Mouse (Mus musculus) cerebellum, adult 8-10 months (tissue): ENCODE data around the gene Dmkn.
"Not testable (repeated sequence)": the region's sequence is repeated elsewhere in the genome, so short reads cannot be mapped to it uniquely, and the experiment has no call there.

ENCODE experiments used
- DNase-seq: peaks from one replicate; pipeline ENCODE4 v3.0.0; 2022

Dmkn gene

DNA sequence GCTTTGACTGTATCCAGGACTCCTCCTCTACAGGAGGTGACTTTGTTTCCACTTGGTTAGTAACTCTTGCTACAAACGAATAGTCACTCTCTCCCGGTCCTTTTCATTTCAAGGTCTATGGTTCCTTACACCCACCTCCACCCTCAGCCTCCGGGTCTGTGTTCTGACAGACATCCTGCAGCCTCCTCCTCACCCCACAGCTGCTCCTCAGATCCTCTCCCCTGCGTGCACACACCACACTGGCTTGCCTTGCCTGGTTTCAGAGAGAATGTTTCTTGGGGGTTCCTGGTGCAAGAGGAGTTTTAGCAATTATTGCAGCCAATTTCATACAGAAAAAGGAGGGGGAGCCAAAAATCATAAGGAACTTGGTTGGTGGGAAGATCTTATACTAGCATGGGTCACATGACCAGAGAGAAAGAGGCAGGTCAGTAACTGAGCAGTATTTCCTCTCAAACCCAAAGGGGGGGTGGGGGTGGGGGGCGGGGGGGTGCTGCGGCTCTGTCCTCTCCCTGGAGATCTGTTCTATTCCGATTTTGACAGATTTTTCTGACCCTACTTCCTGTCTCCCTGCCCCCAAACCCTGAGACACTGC, 57.4 kb downstream of the Dmkn start:
- no peak for DNase-seq

DNA sequence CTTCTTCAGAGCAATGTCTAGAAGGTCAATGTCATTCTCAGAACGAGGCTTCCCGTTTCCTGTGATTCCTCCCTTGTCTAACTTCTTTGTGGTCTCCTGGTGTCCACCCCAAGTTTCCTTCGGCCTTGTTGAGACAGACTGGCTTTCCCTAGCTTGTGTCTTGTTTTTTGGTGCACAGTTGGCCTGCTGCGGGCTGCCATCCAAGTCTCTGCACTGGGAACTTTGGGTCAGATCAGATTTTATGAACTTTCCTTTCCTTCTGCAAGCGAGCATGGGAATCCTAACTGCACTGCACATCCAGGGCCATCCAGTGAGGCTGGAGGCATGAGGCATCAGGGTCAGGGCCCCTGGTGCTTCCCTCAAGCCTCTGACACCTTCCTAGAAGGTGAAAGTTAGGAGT, 58.0 kb downstream of the Dmkn start:
- no peak for DNase-seq

DNA sequence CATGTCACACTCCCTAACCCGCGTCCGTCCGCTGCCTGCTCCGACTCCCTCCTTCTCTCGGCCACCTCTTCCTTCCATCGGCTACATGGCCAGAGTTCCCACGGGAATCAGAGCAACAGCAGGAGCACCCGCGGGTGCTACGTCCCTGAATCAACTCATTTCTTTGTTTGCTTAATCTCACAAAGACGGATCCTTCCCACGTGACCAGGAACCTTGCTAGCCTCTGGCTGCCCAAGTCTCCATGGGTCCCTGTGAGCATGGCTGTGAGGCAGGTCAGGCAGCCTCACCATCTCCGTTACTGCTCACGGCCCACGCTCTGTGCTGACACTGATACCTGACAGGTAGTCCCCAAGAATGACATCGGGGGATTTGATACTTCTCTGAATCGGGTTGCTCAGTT, 60.1 kb downstream of the Dmkn start, which contains the start of gene Ffar2:
Ffar2 (minus strand) TSS at position 101 of the 400 bp plus-strand sequence.
- DNase-seq: no peak

DNA sequence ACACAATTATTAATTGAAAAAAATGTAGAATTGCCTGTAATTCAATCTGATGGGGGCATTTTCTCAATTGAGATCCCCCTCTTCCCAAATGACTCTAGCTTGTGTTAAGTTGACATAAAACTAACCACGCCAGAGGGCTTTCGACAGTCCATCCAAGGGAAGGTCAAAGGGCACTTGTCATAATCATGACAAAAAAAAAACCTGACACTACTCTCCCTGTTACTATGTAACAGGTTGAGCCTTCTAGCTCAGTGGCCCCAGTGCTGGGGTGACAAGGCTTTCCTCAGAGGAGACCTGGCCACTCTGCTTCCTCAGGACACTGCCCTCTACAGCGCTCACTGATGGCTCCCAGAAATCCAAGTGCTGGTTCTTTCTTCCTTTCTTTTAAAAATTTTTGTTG, 60.8 kb downstream of the Dmkn start:
- no peak for DNase-seq

DNA sequence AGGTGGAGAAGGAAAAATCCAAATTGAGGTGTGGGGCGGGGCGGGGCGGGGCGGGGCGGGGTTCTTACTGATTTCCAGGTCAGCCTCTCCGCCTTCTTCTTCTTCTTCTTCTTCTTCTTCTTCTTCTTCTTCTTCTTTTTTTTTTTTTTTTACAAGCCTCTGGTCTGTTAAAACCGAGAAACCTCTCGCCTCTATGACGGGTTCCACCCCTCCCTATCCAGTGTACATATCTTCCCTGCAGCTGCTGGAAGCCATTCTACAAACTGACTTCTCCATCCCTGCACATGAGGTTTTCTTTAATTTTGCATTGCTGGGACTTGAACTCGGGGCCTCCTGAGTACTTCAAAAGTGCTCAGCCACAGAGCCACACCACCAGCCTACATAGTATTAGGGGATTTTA, 63.1 kb downstream of the Dmkn start:
- DNase-seq: no peak

DNA sequence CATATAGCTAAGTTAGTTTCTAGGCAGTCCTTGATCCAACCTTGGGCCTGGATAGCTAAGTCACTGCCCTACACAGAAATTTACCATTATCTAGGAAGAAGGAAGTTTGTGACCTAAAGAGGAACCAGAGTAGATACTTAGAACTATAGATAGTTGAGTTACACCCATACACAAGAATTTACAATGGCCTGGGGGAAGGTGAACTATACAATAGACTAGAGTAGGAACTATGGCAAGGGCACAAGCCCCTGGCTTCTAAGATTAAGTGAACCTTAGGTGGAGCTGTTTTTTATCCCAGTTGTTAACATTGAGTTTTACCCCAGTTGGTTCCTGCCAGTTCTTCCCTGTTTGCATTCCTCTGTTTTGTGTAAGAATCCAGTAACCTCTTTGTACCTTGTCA, 65.3 kb downstream of the Dmkn start:
- DNase-seq: not testable (repeated sequence)

DNA sequence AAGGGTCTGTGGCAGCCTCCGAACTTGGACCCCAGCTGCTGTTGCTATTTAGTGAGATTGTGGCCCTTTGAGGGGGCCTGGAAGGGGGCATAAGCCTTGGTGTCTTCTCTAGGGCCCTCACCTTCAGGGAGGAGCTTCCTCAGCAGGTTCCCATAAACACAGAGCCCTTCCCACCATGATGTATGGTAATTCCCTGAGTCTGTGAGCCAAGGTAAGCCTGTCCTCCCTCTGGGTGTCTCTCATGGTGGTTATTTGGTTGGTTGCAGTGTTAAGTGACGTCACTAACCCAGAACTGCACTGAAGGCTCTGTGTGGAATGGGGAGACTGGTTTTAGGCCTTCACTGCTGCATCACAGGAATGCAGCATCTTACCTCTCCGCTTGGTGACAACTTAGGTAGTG, 65.9 kb downstream of the Dmkn start:
- DNase-seq: no peak
